Mouse (Mus musculus): ENCODE measurements around the gene Eps8l1. TPM values are rescaled to one million over a fixed set of nuclear protein-coding genes. Genes with fewer than 3 reads are reported as not detected.

Eps8l1 gene
- total RNA-seq, 2 experiments from 2014 or later, result 2.6 to 3.0 TPM

- no peak for DNase-seq (ENCODE audit: low spot score in 2 of 2)
Observed at GRCm38 (mm10) chr7:4508062-4508738, 47.7 kb downstream of the Eps8l1 start.

- DNase-seq (ENCODE audit: low spot score in 2 of 2), result no peak
Observed at GRCm38 (mm10) chr7:4508739-4509116, 48.3 kb downstream of the Eps8l1 start.

- peak; percentile 59 to 62 for DNase-seq (ENCODE audit: low spot score in 2 of 2)
Observed at GRCm38 (mm10) chr7:4509863-4510608, 49.6 kb downstream of the Eps8l1 start.

GRCm38 (mm10) chr7:4511489-4512224 is 51.2 kb downstream of the Eps8l1 start:
- DNase-seq (ENCODE audit: low spot score in 2 of 2), result no peak

GRCm38 (mm10) chr7:4513236-4513635 is 52.8 kb downstream of the Eps8l1 start:
- DNase-seq (ENCODE audit: low spot score in 2 of 2), result no peak

- no peak for DNase-seq (ENCODE audit: low spot score in 2 of 2)
Observed at GRCm38 (mm10) chr7:4513829-4514712, 53.6 kb downstream of the Eps8l1 start.

GRCm38 (mm10) chr7:4515853-4516252 is 55.4 kb downstream of the Eps8l1 start:
- no peak for DNase-seq (ENCODE audit: low spot score in 2 of 2)

GRCm38 (mm10) chr7:4516332-4517050 is 56.0 kb downstream of the Eps8l1 start, which contains the start of gene Tnnt1:
Tnnt1 (minus strand) TSS chr7:4516382.
- DNase-seq (ENCODE audit: low spot score in 2 of 2), result no peak

- DNase-seq (ENCODE audit: low spot score in 2 of 2), result no peak
Observed at GRCm38 (mm10) chr7:4518487-4518886, 58.0 kb downstream of the Eps8l1 start.

- DNase-seq (ENCODE audit: low spot score in 2 of 2), result no peak
Observed at GRCm38 (mm10) chr7:4521231-4522003, 60.9 kb downstream of the Eps8l1 start.

- no peak for DNase-seq (ENCODE audit: low spot score in 2 of 2)
Observed at GRCm38 (mm10) chr7:4522292-4522691, 61.8 kb downstream of the Eps8l1 start.

GRCm38 (mm10) chr7:4523205-4524130 is 63.0 kb downstream of the Eps8l1 start:
- no peak for DNase-seq (ENCODE audit: low spot score in 2 of 2)

GRCm38 (mm10) chr7:4524212-4524922 is 63.9 kb downstream of the Eps8l1 start, which contains the start of gene Tnni3:
Tnni3 (minus strand) TSS chr7:4524229.
- DNase-seq (ENCODE audit: low spot score in 2 of 2), result peak; percentile 26 to 46

GRCm38 (mm10) chr7:4526341-4527301 is 66.1 kb downstream of the Eps8l1 start:
- DNase-seq (ENCODE audit: low spot score in 2 of 2), result no peak

- no peak for DNase-seq (ENCODE audit: low spot score in 2 of 2)
Observed at GRCm38 (mm10) chr7:4527302-4527689, 66.8 kb downstream of the Eps8l1 start.

Measured in adrenal gland, adult 18-20 months (tissue).